Mouse (Mus musculus) ZHBTc4 (cell line): ENCODE results near the gene Aldh9a1.

Experiments
- DNase-seq: peaks from one replicate; pipeline ENCODE4 v3.0.0-alpha.2; 2011; ENCODE audit warnings: low read depth, low spot score

Aldh9a1 gene

DNA sequence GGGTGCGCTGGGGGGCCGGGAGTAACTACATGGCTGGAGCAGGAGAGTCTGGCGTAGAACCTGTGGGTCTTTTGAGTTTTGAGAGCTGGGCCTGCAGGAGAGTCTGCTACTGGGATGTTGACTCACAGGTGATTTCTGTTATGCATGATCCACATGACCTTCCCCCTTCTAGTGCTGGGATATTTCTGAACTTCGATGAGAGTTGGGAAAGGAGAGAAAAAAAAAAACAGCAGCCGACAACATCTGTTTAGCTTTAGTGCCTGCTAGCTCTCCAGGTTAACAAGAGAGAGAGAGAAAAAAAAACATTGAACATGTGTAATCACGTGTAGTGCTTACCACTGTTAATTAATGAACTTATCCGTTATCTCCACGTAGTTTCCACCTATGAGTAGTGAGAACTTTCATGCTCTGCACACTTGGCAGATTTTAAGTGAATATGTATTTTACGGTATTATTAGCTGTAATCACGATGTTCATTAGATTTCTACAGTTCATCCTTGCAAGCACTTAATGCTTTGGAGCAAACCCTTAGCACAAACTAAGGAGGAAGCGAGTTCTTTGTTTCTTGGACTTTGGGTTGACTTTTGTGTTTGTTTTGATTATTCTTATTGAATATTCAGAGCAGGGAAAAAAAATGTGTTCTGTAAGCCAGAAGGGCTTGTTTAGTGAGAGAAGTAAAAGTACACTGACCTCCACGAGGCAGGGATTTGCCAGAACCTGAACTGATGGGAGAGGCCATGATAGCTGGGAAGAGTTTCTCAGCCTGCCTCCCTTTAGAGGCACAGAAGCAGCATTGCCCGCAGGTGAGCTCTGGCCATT, 1.0 kb downstream of the Aldh9a1 start:
- no peak for DNase-seq

DNA sequence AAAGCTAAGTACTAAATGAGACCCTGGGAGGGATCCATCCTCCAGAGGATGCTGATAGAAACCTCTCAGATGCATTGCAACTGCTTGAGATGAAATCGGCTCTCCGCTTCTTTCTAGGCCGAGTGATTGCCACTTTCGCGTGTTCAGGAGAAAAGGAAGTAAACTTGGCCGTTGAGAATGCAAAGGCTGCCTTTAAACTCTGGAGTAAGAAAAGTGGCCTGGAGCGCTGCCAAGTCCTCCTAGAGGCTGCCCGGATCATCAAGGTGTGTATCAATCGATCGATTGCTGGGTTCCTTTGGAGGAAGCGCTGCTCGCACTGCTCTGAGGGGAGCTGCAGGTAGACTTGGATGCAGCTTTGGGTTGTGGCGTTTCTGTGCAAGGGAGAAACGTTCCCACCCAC, 2.6 kb downstream of the Aldh9a1 start:
- no peak for DNase-seq

DNA sequence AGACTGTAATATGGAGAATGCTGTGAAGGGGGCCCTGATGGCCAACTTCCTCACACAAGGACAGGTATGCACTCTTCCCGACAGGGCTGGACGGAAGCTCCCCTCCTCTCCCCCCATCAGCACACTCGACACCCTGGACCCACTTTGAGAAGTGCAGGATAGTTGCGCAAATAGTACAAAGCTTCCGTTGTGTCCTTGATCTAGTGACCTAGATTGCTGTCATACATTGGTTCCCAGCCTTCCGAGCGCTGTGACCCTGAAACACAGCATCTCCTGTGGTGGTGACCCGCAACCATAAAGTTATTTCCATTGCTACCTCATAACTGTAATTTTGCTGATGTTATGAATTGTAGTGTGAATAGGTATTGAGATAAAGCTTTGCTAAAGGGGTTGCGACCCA, 7.6 kb downstream of the Aldh9a1 start:
- no peak for DNase-seq

DNA sequence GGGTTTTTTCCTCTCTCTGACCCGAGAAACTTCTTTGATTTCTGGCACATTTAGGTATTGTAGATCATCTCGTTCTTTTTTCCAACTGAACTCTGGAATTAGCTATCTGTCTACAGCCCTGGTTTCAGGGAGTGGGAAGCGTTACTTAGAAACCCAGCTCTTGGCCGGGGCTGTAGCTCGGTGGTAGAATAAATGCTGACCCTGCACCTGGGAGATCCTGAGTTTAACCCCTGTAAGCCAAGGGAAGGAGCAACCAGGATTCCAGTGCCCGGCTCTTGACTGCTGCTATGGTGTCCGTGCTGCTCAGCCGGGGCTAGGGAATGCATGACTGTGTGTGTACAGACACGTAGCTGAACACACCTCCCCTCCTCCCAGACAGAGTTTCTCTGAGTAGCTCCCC, 8.9 kb downstream of the Aldh9a1 start:
- DNase-seq: no peak

DNA sequence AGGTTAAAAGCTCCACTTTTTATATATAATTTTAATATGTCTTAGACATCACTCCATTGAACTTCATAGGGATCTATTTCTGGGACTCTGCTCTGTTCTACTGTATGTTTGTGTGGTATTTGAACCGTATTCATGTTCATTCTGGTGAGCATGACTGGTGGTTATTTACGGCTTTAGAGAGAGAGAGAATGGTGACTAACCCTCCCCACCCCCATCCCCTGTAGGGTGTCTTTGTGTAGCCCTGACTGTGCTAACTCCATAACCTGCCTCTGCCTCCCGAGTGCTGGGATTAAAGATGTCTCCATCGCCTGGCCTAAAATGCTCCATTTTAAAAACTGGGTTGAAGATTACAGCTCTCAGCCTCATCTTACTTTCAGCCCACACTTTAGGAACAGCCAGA, 10.5 kb downstream of the Aldh9a1 start:
- no peak for DNase-seq

DNA sequence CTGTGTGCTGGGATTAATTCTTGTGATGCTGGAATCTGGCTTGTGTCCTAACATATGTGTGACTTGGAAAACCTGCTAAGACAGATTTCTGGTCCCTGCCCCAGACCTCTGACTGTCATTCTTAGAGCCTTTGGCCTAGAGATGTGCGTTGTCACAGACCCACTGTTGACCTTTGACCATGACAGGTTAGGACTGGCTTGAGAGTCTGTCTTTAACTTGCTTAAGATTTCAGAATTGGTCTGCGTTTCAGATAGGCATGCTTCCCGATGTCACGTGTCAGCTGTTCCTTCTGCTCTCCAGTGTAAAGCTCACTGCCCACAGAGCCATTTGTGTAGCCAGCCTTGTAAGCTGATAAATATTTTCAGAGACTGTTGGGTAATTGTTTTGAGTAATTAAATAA, 13.0 kb downstream of the Aldh9a1 start:
- DNase-seq: no peak

DNA sequence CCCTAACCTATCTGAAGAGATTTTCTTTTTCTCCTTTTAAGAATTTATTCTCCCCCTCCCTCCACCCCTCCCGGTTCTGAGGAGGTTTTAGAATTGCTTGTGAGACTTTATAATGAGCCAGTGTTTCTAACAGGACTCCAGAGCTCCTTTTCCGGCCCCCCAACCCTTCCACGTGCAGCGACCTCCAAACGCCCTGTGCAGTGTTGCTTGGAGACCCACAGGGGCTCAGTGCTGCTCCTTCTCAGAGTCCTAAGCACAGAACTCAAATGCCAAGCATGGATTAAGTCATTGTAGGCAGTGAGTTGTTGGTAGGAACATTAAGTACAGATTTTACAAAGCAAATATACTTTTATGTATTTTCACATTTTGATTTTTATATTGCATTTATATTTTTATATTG, 13.5 kb downstream of the Aldh9a1 start:
- DNase-seq: no peak

DNA sequence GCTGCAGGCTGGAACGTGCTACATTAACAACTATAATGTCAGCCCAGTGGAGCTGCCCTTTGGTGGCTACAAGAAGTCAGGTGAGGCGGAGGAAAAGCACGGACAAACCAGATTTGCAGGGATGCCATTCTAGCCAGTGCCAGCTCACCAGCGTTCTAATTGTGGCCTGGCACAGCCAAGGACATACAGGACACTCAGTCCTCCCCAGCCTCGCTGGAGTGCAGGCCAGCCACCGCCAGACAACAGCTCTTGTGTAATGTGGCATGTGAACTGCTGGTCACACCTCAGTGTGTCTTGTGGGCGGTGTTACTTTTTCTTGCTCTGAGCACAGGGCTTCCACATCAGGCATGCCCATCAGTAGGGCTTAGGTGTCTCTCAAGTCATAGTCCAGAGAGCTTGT, 16.0 kb downstream of the Aldh9a1 start:
- DNase-seq: no peak

DNA sequence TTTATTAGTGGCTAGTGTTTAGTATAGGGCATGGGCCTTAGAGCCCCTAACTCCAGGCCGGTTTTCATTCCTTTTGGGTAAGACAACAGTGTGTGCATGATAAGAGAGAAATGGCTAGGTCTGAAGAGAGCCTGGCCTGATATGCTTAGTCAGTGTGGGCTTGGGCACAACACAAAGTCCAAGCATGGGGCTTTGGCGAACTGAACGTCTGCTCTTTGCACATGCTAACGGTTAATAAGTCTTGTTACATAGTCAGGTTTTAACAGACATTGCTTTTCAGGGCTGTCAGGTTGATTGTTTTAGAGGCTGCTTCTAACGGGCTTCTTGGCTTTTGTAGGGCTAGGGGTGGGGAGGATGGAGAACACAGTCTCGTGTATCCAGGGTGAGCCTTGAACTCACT, 16.8 kb downstream of the Aldh9a1 start:
- DNase-seq: no peak

DNA sequence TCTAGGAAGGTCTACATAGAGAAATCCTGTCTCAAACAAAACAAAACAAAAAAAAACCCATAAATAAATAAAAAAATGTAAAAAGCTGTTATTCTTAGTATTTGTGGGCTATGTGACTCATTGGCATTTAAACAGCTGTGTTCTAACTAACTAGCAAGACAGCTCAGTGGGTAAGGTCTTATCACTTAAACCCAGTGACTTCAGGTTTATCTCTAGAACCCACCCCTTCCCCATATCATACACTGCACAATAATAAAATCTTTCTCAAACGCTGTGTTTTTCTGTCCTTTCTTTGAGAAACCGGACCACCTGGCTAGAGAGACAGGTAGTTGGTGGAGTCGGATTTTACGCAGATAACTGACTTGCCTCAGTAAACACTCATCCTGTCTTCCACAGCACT, 18.2 kb downstream of the Aldh9a1 start:
- DNase-seq: no peak

DNA sequence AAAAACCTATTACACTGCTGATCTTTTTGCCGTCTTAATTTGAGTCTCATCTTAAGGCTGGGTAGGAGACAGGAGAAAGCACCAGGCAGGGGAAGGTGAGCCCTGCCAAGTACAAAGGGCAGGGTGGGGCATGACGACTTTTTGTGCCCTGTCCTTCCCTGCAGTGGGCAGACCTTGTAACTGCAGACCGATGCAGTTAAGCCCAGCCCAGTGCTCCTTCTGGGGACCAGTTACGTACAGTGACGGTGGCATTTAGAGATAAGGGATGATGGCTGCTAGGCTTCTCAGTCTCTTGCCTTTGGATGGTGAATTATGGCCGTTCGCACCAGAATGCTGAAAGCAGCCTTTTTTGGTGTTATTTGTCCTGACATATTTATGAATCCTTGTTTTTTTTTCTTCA, 18.7 kb downstream of the Aldh9a1 start:
- no peak for DNase-seq

DNA sequence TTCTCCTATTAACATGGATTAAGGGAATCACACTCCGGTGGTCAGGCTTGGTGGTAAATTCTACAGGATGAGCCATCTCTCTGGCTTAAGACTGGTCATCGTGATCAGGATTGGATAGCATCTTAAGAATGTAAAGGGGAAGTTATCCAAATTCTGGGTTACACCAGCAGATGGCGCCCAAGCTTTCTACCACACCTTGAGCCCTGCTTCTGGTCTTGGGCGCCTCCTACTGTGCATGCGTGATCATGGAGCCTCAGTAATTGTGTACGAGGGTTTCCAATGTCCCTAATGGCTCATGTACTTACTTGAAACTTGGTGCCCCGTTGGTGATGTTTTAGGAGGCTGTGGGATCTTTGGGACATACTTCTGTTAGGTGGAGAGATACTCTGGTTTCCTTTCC, 20.1 kb downstream of the Aldh9a1 start:
- DNase-seq: peak; percentile 95

DNA sequence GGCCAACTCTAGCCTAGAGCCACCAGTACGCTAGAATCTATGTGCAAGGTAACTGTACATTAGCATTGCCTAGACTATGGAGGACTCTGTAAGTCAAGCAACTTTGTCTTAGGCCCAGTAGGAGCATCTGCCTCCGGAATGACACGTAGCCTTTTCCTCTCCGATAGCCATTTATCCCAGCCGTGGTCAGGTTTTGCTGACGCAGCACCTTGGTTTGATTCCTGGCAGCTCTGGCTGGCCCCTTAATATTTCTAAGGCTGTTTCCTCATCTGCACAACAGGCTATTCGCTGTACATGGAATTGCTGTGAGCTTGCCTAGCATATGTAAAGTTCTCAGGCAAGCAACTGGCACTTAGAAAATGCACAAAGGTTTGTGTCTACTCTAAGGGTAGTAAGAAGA, 22.9 kb downstream of the Aldh9a1 start:
- DNase-seq: no peak

DNA sequence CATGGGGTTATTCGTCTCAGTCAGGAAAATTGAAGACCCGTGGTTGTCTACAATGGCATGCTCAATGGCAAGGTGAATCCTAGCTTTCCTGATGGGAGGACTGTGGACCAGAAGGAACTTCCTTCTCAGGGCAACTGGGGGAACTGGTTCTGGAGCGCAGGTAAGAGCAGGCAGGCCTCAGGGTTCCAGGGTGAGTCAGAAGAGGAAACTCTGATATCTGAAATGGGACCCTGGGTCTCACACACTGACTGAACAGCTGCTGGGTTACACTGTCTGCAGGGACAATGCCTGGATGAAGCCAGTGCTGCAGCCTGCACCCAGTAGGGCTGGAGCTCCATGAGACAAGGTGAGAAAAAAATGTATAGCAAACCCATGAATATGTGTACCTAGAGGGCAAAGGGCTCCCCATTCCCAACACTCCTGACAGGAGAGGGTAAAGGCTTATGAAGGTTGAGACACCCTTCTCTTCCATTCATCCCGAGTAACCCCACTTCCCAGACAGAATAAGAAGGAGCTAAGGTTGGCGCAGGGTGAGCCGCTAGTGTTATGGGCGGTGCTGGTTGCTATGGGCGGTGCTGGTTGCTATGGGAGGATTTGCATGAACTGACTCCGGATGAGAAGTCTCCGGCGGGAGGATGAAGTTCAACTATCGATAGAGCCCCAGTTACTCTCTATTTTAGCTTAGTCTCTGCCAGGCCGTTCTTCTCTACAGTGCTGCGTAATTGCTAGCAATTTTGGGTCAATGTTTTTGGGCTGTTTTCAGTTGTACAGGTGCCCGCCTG, 24.4 kb downstream of the Aldh9a1 start:
- DNase-seq: peak; percentile 89

DNA sequence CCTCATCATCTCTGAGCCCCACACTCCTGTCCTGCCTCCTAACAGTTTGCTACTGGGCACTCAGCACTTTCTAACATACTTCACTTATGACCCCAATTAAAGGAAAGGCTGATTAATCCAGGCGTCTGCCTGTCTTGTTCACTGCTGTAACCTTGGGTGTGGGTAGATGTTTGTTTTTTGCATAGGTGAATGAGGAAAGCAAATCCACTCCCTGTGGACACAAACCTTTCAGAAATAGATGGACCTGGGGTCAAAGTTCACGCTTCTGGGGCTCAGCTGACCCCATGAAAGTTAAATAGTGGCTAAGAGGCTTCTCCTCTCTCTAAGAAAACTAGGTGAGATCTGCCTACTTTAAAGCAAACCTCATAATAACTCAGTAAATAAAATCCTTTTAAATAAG, 25.2 kb downstream of the Aldh9a1 start:
- no peak for DNase-seq

DNA sequence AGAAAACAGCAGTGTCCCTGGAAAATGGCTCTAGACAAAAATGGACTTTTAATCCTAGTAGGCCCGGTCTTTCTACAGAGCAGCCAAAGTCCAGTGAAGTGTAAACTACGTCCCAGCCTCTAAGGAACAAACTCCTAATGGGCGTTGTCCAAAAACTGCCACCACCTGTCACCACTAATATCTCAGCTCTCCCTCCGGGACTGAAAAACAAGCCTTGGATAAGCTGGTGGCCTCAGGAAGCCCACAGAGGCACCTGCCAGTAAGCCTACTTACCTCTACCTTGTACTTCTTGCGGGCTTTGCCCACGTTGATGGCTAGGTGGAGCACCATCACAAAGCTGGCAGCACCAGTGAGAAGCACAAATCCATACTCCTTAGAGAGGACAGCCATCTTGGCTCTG, 28.2 kb downstream of the Aldh9a1 start:
- DNase-seq: no peak

DNA sequence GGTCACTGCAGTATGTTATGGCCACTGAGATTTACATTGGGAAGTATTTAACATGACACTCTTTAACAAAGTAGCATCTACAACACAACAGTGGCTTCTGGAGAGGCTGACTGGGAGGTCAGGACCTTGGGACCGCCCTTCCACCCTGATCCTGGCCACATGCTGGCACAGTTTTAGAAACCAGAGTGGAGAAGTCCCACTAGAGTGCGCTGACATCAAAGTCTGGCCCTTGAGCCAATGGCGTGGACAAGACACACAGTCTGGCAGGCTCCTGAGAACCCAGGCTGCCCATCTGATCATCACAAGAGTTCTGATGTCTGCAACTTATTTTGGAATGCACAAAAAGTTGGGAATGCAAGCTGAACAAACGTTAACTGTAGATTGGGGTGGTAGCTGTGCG, 30.0 kb downstream of the Aldh9a1 start:
- DNase-seq: peak; percentile 43

DNA sequence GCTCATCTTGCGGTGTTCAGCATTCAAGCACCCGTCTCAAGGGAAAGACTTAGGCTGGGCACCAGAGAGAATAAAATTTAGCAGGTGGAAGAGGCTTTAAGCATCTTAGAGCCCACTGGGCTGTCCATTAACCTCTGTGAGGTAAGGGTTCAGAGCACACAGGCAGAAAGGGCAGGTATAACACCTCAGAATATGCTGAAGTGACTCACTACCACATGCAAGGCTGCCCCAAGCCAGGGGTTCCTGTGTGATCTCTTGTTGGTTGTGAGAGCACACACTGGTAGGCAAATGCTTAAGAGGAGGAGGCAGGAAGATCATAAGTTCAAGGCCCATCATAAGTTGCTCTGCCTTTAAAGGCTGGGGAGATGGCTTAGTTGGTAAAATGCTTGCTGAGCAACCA, 30.4 kb downstream of the Aldh9a1 start:
- DNase-seq: no peak

DNA sequence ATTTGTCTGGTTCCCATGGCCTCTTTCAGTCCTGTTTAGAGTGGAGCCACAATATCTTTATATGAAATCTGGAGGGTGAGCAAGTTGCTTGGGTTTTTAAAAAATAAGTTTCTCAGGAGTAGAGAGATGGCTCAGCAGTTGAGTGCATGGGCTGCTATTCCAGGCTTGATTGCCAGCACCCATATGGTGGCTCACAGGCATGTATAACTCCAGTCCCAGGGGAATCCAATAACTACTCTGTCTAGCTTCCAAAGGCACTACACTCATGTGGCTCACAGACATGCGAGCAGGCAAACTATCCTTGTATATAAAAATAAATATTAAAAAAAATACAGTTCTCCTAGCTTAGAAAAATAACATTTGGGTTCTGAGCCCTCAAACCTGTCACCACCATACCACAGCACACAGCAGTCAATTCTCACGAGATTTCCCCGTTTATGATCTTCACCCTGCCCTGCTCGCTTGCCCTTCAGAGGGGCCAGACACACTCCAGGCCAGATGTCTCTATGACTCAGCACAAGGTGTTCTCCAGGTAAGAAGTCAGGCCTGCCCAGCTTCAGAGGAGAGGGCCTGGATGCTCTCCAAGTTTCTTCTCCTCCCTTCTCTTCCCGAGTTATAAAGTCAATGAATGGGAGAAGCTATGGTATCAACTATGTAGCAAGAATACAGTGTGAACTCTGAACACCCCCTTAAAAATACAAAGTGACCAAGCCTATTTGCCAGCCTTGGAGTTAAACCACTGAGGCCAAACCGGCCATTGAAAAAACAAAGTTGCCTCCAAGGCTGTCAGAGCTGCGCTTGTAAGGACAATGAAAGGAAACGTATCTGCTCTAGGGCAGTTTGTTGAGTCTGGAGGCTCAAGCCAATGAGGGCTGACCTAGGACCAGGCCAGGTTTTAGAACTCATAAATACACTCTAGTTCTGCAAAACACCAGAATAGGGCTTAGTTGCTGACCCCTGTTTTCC, 31.5 kb downstream of the Aldh9a1 start:
- no peak for DNase-seq

DNA sequence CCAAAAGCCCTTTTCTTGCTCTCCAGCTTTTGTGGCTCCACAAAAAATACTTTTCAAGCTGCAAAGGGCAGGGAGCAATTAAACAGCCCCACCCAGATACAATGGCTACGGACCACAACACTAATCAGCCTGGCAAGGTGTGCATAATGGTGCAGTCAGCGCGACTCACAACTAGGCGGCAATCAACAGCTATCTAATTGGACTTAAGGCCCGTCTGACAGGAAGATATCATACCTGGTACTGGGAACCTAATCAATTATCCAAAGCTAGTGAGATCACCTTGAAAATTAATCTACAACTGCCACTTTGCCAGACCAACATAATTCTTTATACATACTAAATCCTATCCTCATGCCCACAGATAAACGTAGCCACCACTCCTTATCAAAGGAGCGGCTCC, 32.5 kb downstream of the Aldh9a1 start:
- no peak for DNase-seq

DNA sequence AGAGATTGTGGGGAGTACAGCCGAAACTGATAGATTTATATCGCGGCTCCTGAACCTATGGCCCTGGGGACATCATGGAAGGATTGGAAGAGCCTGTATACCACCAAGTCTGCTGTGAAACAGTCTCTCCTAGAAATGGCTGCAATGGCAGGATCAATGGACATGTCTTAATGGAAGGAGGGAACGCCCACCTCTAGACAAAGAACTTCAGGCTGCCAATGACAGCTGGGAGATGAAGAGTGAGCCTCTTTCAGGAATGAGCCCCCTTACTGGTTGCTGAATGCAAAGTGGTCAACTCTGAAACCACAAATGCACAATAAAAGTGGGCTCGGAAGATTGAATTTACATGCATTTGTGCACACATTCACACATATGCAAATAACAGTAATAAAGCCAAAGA, 33.0 kb downstream of the Aldh9a1 start:
- peak; percentile 34 for DNase-seq

DNA sequence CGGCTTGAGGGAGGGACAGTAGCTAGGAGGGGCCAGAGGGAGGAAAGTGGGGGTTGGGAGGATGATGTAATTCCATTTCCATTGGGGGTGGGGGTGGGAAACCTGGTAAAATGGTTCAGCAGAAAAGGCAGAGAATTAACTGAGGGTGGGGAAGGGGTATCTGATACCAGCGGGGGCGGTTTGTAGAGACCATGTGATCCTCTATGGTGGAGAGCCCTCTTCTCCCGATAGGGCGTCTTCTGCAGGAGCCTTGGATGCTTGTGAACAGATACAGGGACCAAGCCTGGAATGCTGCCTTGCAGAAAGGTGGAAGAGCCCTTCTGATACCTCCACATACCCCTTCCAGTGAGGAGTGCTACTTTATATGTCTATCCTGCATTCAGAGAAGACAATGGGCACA, 33.4 kb downstream of the Aldh9a1 start:
- DNase-seq: no peak
